Mouse (Mus musculus) frontal cortex, postnatal 25 days (tissue): ENCODE measurements around the gene Fkbp8.

ENCODE experiments used
- DNase-seq, 2 experiments: peaks; one replicate each; pipeline ENCODE4 v3.0.0; 2022; ENCODE audit warnings: low spot score in 2 of 2

Gene Fkbp8

DNA sequence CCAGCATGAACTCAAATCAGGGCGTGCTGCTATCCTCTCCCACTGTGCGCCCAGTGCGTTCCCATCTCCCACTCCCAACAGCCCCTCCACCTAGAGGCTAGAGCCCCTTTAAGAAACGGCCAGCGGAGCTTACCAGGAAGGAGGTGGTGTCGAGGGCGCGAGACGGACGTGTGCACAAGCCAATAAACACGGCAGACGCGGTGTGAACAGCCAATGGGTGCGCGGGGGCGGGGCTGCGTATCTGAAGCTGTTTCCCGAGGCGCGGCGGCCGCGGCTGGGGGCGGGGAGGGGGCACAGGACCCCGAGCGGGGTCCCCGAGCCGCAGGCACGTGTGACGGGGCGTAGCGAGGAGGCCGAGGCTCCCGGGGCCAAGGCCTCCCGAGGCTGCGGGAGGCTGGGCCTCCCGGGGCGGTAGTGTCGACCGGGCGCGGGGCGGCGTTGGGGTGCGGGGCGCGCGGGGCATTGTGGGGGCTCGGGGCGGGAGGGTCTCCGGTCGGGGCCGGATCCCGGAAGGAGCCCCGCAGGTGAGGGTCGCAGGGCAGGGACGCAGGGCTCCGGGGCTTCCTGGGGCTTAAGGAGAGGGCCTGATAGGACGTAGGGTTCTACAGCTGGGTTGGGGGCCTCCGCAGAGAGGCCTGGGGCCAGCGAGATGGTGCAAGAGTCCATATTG is at the start of gene Fkbp8, which contains the start of gene Kxd1:
Gene Fkbp8, plus strand, starts transcription at position 213 of the 670 bp plus-strand sequence.
Gene Kxd1, minus strand, starts transcription at position 445 of the 670 bp plus-strand sequence.
- DNase-seq: peak; percentile 99 to 100

DNA sequence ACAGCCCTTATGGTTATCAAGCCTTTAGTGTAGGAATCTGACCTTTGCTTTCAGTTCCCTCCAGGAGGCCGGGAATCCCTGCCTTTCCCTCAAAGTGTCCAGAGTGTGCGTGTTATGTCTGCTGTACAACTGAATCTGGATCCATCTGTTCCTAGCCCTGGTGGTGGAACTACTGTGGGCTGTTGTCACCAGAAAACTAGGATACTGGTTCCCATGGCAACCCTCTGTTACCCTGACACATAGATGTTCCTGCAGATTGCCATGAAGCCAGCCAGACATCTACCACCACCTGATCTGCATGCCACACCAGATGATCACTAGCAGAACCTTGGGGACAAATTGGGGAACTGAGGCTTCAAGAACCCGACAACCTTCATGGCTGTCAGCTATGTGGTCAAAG is 45.6 kb upstream of the Fkbp8 start:
- no peak for DNase-seq

DNA sequence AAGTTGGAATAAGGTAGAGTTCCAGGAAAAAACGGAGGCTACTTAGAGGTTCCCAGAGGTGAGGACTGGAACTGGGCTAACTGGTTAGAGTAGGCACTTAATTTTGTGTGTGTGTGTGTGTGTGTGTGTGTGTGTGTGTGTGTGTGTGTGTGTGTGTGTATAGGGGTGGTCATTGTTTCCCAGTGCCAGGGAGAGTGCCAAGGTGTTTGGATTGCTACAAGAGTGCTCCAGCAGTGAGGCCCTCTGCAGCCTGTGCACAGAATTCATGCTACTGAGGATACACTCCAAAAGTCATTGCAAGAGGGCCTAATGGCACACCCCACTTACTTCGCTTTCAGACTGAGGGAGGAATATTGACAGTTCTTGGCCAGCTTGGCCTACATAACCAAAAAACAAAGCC is 44.6 kb upstream of the Fkbp8 start:
- no peak for DNase-seq

DNA sequence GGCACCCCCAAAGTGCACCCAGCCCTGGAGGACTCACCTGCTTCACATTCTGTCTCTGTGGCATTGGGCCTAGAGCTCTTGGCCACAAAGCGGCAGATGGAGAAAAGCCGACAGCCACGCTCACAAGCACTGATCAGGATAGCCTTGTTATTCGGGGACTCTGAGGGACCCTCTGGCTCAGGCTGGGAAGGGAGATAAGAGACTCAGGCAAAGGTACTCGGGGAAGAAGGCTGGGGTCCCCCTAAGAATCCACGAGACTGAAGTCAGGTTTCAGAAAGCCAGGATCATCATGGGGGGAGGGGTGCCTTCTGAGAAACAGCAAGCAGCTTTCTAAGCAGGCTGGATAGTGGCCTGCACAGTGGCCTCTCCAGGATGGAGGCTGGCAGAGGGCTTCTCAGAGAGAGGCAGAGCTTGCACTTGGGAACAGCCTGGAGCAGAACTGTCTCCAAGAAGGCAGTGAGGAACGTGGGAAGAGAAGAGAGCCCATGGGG is 41.3 kb upstream of the Fkbp8 start:
- DNase-seq: no peak

DNA sequence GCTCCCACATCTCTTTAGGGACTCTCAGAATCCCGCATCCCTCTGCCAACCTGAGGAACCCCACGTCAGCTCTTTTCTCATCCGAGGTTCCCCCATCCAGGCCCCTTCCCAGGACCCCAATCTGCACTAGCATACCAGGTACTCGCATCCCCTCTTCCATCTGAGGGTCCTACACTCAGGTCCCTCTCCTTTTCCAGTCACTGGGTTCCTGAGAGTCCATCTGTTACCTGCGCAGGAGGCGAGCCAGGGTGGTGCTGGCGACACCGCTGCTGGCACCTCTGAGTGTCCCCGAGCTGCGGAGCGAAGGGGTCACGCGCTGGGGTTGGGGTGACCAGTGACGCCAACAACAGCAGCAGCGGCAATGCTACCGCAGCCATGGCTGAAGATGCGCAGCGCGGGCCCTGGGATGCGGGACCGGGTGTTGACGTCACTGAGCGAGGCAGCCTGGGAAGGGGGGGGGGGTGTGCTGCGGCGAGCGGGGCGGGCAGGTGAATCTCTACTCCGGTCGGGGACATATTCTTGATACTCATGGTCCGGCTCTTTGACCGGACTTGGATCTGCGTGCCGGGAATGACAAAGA is 40.5 kb upstream of the Fkbp8 start, which contains the start of gene Tmem59l:
Gene Tmem59l, minus strand, starts transcription at position 418 of the 580 bp plus-strand sequence.
- DNase-seq: no peak

DNA sequence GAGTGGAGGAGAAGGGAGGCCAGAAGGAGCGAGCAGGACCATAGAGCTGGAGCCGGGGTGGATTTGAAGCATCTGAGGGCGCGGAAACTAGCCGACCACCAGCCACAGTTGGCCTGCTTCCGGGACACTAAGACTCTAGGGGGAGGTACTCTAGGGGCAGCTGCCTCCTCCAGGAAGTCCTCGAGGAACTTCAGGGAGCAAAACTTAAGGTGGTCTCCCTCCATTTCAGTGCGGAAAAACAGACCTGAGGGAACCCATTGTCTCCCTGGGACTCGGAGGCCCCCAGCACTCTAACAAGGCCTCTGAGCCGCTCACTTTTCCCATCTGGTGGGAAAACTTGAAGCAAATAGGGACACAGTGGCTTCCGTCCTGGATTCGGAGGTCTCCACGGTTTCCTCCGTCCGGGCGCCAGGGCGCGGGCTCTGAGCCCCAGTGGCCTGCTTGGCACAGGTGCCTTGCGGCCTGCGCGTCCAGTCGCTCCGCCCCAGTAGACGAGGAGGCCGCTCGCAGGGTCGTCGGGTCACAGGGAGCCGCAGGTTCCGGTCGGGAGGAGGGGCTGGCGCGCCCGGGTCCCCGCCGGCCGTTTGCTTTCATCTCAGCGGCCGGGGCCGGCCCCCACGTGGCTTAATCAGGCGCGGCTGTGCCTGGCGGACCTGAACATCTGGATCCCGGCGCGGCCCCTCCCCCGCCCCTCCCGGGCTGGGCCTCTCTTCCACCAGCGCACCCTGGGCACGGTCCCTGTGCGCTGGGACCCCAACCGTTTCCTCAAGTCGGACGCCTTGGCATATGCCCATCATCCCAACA is 39.3 kb upstream of the Fkbp8 start:
- no peak for DNase-seq

DNA sequence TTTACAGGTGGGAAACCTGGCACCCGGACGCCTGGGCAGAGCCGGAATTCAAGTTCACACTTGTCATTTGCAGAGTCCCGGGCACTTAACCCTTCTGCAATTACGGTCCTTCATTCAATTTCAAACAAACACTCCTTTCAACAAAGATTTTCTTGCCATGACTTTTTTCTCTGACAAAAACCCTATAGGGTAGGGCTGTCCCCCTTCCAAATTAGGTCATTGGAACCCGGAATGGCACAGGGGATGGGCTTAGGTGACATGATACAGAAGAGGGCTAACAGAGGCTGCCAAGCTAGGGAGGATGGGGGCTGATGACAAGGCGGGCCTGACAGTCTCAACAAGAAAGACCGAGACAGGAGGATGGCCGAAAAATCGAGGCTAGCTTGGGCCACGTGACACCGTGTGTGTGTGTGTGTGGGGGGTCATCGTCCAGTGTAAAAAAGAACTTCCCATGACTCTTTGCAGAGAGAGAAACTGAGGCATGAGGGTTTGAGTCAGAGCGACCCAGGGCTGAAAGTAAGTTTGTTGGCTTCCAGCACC is 38.5 kb upstream of the Fkbp8 start:
- no peak for DNase-seq

DNA sequence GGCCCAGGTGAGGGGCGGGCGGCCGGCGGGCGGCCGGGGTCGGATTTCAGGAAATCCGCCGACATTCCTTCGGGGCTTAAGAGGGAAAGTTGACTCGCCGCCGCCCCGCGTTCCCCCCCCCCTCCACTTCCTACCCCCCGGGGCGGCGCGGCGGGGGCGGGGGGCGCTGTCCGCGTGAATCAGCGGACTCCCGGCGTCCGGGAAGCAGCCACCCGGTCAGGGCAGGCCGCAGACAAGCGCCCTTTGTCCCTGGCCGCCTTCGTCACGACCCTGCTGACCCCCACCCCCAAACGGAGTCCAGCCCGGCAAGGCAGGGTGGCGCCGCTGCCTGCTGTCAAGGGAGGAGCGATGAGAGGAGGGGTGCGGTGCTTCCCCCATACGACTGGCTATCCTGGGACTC is 37.9 kb upstream of the Fkbp8 start:
- DNase-seq: no peak

DNA sequence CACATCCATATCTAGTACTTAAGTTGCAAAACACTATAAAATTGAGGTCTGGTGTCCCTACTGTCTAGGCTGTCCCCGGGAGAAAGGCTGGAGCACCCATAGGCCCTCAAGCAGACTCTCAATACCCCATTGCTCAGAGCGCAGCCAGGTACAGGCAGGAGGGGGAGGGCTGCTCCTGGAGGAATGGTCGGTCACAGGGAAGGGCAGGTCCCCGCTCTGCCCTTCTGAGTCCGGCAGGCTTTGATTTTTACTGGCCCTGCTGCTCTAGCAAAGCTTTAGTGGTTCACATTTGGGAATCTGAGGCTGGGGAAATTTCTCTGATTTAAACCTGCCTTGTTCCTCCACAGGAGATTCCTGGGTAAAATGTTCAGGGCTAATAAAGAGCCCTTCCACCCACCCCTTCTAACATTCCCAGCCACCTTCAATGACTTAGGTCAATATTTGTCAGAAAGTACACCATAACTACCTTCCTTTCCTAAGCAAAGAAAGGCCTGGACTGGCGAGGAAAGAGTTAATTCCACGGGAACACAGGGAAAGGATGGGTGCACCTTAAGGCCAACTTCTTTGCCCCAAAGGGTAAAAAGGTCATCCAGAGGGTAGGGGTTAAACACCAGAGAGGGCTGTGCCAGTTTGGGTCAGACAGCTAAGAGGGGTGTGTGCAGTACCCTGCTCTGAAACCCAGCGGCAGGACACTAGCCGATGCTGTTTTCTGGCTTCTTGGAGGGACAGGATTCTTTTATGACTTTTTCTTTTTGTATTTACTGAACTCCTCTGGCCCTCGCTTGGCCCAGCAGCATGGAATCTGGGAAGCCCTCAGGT is 37.3 kb upstream of the Fkbp8 start:
- no peak for DNase-seq

DNA sequence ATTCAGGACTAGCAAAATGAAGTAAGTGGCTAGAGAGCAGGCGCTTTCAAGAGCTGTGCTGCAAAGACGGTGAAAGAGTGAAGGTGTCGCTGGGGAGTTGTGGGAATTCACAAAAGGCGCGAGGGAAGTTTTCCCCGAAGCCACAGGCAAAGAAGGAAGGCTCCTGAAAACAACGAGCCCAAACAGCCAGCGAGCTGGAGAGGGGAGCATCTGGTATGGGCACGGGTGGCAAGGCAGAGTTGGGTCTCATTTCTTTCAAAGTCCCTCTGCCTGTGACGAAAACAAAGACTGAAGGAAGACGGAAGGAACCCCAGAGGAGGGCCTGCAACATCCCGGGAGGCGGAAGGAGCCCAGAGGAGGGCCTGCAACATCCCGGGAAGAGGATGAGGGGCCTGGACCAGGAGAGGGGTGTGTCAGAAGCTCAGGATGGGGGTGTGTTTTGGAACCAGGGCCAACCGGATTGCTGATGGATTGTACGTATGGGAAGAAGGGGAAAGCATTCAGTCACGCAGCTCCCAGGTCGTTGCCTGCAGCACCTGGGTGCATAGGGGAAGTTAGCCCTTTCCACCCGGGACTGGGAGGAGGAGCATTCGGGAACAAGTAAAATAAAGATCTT is 36.5 kb upstream of the Fkbp8 start:
- no peak for DNase-seq

DNA sequence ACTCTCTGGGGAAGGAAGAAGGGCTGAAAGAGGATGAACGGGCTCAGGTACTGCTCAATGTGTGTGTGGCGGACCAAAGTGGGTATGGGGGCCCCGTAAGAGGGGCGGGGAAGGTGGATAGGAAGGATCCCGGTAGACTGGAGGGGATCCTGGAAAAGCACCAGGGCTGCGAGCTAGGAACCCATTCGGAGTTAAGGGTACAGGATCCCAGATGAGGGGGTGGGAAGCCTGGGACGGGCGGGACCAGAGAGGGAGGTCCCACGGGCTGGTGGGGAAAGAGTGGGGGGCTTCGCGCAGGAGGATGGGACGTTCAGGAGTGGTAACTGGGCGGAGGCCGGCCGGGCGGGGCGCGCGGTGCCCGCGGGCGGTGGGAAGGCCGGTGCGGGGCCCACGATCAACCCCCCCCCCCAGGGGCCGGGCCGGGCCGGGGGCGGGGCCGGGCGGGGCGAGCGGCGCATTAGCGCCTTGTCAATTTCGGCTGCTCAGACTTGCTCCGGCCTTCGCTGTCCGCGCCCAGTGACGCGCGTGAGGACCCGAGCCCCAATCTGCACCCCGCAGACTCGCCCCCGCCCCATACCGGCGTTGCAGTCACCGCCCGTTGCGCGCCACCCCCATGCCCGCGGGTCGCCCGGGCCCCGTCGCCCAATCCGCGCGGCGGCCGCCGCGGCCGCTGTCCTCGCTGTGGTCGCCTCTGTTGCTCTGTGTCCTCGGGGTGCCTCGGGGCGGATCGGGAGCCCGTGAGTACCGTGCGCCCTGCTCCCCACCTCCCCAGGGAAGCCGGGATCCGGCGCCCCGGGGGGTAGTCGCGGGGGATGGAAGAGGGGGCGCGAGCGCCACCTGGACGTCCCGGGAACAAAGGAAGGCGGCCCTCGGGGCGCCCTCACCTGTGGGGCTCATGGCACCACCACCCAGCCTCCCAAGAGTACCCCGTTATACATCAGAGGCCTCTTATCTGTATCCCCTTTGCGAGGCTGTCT is 34.6 kb upstream of the Fkbp8 start, which contains the start of gene Crlf1:
Gene Crlf1, plus strand, starts transcription at position 495 of the 977 bp plus-strand sequence.
- no peak for DNase-seq

DNA sequence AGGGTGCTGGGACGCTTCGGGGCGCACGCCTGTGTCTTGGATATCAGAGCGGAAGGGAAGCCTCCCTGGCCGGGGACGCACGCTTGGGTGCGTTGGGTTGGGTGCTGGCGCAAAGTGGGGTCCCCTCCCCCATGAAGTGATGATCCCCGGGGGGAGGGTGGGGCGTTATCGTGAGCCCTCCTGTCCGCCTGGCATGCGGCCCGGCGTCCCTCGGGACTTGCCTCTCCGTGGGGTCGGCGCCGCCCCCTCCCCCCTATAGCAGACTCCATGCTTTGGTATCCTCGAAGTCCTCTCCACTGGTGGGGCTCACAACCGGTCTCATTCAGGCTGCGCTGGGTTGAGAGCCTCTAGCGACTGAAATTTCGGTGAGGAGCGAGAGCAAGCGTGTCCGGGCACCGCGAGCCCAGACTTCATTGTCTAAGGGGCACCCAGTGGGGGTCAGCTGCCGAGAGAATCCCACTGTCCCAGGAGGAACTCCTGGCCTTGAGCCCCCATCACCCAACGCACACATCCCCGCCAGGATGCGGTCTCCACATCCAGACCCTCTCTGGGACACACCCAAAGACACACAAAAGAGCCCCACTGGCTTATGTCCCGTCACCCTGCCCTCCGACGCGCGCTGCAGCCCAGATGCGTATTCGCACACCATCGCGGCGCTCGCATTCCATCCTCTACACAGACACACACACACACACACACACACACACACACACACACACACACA is 33.7 kb upstream of the Fkbp8 start:
- no peak for DNase-seq

DNA sequence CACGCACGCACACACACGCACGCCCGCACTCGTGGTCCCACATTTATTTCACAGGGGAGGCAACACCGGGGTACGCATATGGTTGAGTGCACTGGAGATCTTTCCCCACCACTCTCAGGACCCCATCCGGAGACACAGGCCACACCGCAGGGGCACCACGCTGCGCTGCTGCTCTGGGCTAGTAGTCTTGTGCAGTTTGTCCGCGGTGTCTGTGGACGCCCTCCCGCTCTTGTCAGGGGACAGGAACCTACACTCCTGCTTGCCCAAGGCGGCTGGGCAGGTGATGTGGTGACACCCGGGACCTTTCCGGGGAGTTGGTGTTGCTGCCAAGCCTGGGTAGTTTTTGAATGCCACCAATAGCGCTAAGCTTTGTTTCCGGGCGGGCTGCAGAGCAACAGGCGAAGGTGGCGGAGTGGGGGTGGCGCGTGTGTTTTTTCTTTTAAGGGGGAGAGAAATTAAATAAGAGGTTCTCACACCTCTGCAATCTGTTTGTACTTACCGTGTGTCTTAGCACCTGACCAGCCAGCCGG is 33.0 kb upstream of the Fkbp8 start:
- no peak for DNase-seq

DNA sequence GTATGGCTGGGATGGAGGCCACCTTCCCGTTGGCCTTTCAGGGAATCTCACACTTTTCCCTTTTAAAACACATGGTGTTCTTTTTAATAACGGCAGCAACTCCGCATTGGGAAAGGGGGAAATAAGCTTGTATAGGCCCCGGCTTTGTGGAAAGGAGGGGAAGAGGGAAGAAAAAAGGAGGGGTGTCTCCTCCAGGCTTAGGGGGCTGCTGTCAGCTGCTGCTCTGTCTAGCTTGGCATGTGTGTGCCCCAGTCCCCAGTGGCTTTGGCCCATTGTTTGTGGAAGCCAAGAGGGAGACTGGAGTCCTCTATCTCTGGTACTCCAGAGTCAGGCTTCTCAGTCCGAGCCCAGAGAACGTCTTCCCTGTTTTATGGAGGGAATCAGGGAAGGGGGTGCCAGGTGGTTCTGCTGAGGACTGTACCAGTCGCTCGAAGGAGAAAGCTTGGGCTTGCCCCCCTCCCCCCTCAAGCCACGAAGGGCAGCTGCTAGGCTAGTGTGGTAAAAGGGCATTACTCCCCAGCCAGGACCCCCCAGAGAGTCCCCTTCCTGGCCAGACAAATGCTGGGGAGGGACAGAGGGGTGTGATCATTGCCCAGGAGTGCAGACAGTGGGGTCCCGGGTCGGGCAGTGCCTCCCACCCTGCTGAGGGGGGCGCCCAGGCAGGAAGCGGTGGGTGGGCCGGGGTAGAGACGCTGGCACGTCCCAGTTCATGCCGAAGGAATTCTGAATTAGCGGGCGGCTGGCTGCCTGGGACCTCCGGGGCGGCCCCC is 32.3 kb upstream of the Fkbp8 start:
- no peak for DNase-seq

DNA sequence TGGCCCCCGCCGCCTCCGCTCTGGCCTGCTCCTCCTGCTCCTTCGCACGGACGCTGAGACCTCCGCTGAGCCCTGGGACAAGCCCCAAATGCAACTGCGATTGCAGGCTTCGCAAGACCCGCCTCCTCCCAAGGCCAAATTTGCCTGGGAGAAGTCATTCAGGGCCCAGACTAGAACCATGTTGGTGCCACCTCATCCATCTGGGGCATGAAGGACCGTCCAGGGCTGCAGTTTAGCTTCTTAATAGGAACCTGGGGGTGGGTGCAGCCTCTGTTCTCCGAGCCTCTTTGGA is 31.8 kb upstream of the Fkbp8 start:
- no peak for DNase-seq

DNA sequence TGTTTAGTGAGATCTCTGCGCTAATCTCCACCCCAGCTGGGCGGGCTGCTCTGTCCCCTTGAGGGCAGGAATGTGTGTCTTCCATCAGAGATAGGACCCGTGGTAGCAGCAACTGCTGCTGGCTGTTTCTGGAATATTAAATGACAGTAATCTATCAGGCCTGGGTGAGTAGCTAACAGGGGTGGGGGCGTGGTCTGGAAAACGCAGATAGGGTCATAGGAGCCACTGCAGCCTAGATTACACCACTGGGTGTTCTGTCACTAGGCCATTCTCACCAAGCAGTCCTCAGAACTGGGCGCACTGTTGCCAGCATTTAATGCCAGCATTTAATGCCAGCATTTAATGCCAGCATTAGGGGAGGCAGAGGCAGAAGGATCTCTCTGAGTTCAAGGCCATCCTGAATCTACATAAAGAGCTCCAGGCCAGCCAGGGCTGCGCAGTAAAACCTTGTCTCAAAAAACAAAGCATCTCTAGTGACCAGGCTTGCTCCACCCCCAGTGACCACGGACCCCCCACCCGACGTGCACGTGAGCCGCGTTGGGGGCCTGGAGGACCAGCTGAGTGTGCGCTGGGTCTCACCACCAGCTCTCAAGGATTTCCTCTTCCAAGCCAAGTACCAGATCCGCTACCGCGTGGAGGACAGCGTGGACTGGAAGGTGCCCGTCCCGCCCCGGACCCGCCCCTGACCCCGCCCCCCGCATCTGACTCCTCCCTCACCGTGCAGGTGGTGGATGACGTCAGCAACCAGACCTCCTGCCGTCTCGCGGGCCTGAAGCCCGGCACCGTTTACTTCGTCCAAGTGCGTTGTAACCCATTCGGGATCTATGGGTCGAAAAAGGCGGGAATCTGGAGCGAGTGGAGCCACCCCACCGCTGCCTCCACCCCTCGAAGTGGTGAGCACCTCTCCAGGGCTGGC is 26.9 kb upstream of the Fkbp8 start:
- DNase-seq: no peak
